Mouse (Mus musculus) liver, postnatal 0 days (tissue): ENCODE measurements around the gene H2-T24. TPM values are rescaled to one million over a fixed set of nuclear protein-coding genes. Genes with fewer than 3 reads are reported as not detected.

Experiments used
- ATAC-seq: fragments of 200-750 bp; cut with Nextera tagmentation; 2 replicates; pipeline ENCODE4 v1.8.0; 2017; ENCODE audit warnings: mild to moderate bottlenecking, moderate library complexity
- DNase-seq: peaks from one replicate; pipeline ENCODE4 v3.0.0-alpha.2; 2016
- H3K27ac ChIP-seq: fragments of 300-500 bp; sonication (generic); 2 replicates; pipeline ENCODE4 v1.5.1; 2014; ENCODE audit warnings: antibody characterized with exemption, moderate library complexity, mild to moderate bottlenecking, low read depth
- H3K27me3 ChIP-seq: fragments of 300-500 bp; sonication (generic); 2 replicates; pipeline ENCODE4 v1.6.1; 2014; ENCODE audit warnings: low read length, control low read depth, mixed read lengths; ENCODE audit not compliant: insufficient read depth
- H3K36me3 ChIP-seq: fragments of 300-500 bp; sonication (generic); replicated peaks from 2 replicates; pipeline ENCODE4 v1.6.1; 2014; ENCODE audit warnings: mild to moderate bottlenecking, control low read depth, low read length, moderate library complexity, mixed read lengths; ENCODE audit not compliant: insufficient read depth
- H3K4me1 ChIP-seq: fragments of 300-500 bp; sonication (generic); 2 replicates; pipeline ENCODE4 v1.6.1; 2014; ENCODE audit warnings: antibody characterized with exemption, mild to moderate bottlenecking, control low read depth; ENCODE audit not compliant: insufficient read depth
- H3K4me2 ChIP-seq: fragments of 300-500 bp; sonication (generic); 2 replicates; pipeline ENCODE4 v1.6.1; 2014; ENCODE audit warnings: low read depth, mild to moderate bottlenecking, low read length, moderate library complexity, mixed read lengths
- H3K4me3 ChIP-seq: fragments of 300-500 bp; sonication (generic); 2 replicates; pipeline ENCODE4 v1.5.1; 2014; ENCODE audit warnings: low read depth, low read length
- H3K9ac ChIP-seq: fragments of 300-500 bp; sonication (generic); replicated peaks from 2 replicates; pipeline ENCODE4 v1.6.1; 2014; ENCODE audit warnings: mild to moderate bottlenecking, moderate library complexity
- H3K9me3 ChIP-seq: fragments of 300-500 bp; sonication (generic); 2 replicates; pipeline ENCODE4 v1.6.1; 2016; ENCODE audit warnings: mild to moderate bottlenecking, control low read depth, low read length, mixed read lengths
- CTCF ChIP-seq: sonication (generic); IDR thresholded peaks from 2 replicates; pipeline ENCODE4 v1.5.1; 2016; ENCODE audit warnings: antibody characterized with exemption, low read depth
- EP300 ChIP-seq: IDR thresholded peaks from 2 replicates; pipeline ENCODE4 v1.6.1; 2016; ENCODE audit warnings: antibody characterized with exemption, low read depth, mild to moderate bottlenecking
- WGBS: fragments of 180-500 bp; shearing (Covaris S2); extraction: QIAGEN DNeasy Blood & Tissue Kit; methylation state at CpG from one replicate; pipeline ENCODE4 v1.1.7; 2014; ENCODE audit not compliant: insufficient replicate concordance; 5-methylcytosine and 5-hydroxymethylcytosine counted together
- polyA plus RNA-seq: library from polyadenylated mRNA; unstranded; fragments of >200 nt; fragmentation: Nextera tagmentation; extraction: Ambion mirVana; gene quantifications from 2 replicates; pipeline ENCODE4 v1.2.1, GENCODE M21; 2015

H2-T24 gene
- polyA plus RNA-seq, 1 experiment from 2014 or later = 4.6 TPM

GRCm38 (mm10) chr17:35994175-35994878 lies 26.0 kb downstream of the H2-T24 start:
- ATAC-seq (peak; percentile 55), DNase-seq (peak; percentile 86)
- H3K4me1 ChIP-seq = peaks cover 22% of the 10 kb centered on the region

GRCm38 (mm10) chr17:35993675-35994074 lies 26.7 kb downstream of the H2-T24 start:
- peaks cover 18% of the 10 kb centered on the region for H3K4me1 ChIP-seq
- peak; percentile 89 for DNase-seq
- peak overlapping the region; percentile 63 for H3K4me3 ChIP-seq
- H3K9me3 ChIP-seq = no peaks in the 10 kb centered on the region
- H3K4me2 ChIP-seq = peak overlapping the region; percentile 74
- peaks cover 1% of the 10 kb centered on the region; the same call in 1 of the 2 replicates for H3K36me3 ChIP-seq
- H3K27me3 ChIP-seq = no peaks in the 10 kb centered on the region
- ATAC-seq = peak; percentile 64
- 4% methylated on average over 17 of the region's 17 CpGs for WGBS
- peak overlapping the region; percentile 70; the same call in 1 of the 2 replicates for H3K9ac ChIP-seq
- TF ChIP-seq EP300 (no peak), CTCF (peak; percentile 100)
- peak overlapping the region; percentile 86; the same call in 1 of the 2 replicates for H3K27ac ChIP-seq

More at GRCm38 (mm10) chr17:35994175-35994878, 26.0 kb downstream of the H2-T24 start:
- TF ChIP-seq EP300 (0 out of 2 replicates have a peak, but pooled peaks have one; percentile 9), CTCF (no peak)
- Histone ChIP-seq H3K36me3 (no peaks in the 10 kb centered on the region), H3K27me3 (no peaks in the 10 kb centered on the region), H3K9ac (peak overlapping the region; percentile 70), H3K4me3 (peak overlapping the region; percentile 63), H3K27ac (peak overlapping the region; percentile 86), H3K9me3 (no peaks in the 10 kb centered on the region), H3K4me2 (peak overlapping the region; percentile 74)
- WGBS = 2% methylated on average over 31 of the region's 31 CpGs

GRCm38 (mm10) chr17:35991781-35992180 lies 28.6 kb downstream of the H2-T24 start:
- Histone ChIP-seq H3K4me3 (no peak overlapping the region), H3K27ac (no peak overlapping the region), H3K4me1 (peaks cover 3% of the 10 kb centered on the region; the same call in 1 of the 2 replicates), H3K4me2 (no peak overlapping the region), H3K9me3 (no peaks in the 10 kb centered on the region), H3K9ac (no peak overlapping the region), H3K27me3 (no peaks in the 10 kb centered on the region), H3K36me3 (peaks cover 10% of the 10 kb centered on the region; the same call in 1 of the 2 replicates)
- TF ChIP-seq EP300 = no peak
- TF ChIP-seq CTCF = no peak
- DNase-seq (no peak), ATAC-seq (no peak)
- 28% methylated on average over 10 of the region's 10 CpGs for WGBS

GRCm38 (mm10) chr17:35981776-35982175 lies 38.6 kb downstream of the H2-T24 start:
- H3K4me3 ChIP-seq = no peak overlapping the region
- H3K4me1 ChIP-seq = peaks cover 10% of the 10 kb centered on the region
- ATAC-seq = no peak
- H3K27me3 ChIP-seq = no peaks in the 10 kb centered on the region
- H3K27ac ChIP-seq = no peak overlapping the region
- no peak overlapping the region for H3K4me2 ChIP-seq
- no peak for DNase-seq
- 86% methylated on average over 9 of the region's 9 CpGs for WGBS
- peaks cover 22% of the 10 kb centered on the region for H3K36me3 ChIP-seq
- no peak overlapping the region for H3K9ac ChIP-seq
- no peaks in the 10 kb centered on the region for H3K9me3 ChIP-seq
- TF ChIP-seq EP300 (no peak), CTCF (no peak)

GRCm38 (mm10) chr17:35980363-35980754 lies 40.0 kb downstream of the H2-T24 start:
- peak overlapping the region; percentile 91 for H3K27ac ChIP-seq
- TF ChIP-seq EP300 = no peak
- TF ChIP-seq CTCF = no peak
- H3K9me3 ChIP-seq = no peaks in the 10 kb centered on the region
- H3K4me2 ChIP-seq = peak overlapping the region; percentile 92
- peak overlapping the region; percentile 80 for H3K4me3 ChIP-seq
- no peaks in the 10 kb centered on the region for H3K27me3 ChIP-seq
- peak overlapping the region; percentile 64 for H3K9ac ChIP-seq
- ATAC-seq = peak; percentile 6
- DNase-seq = no peak
- peaks cover 10% of the 10 kb centered on the region for H3K4me1 ChIP-seq
- H3K36me3 ChIP-seq = peaks cover 20% of the 10 kb centered on the region
- under 1% methylated on average over 24 of the region's 29 CpGs for WGBS

- TF ChIP-seq EP300 (no peak), CTCF (no peak; the same call in 1 of the 2 replicates)
- Histone ChIP-seq H3K4me3 (peak within 1 kb of the TSS; percentile 80), H3K27ac (peak within 1 kb of the TSS; percentile 91), H3K36me3 (peaks cover 21% of the 10 kb centered on the region), H3K4me1 (peaks cover 10% of the 10 kb centered on the region), H3K27me3 (no peaks in the 10 kb centered on the region), H3K4me2 (peak within 1 kb of the TSS; percentile 92), H3K9ac (peak within 1 kb of the TSS; percentile 64), H3K9me3 (no peaks in the 10 kb centered on the region)
- under 1% methylated on average over 76 of the region's 109 CpGs for WGBS
- DNase-seq = peak; percentile 91
- ATAC-seq = peak; percentile 89
Observed at GRCm38 (mm10) chr17:35979401-35980362, 40.7 kb downstream of the H2-T24 start, which contains the start of the genes Gnl1 and Prr3. TSS of gene Gnl1 (plus strand) at chr17:35979851. TSS of gene Prr3 (minus strand) at chr17:35980236.
